8 mouse cellular contexts compared by ENCODE assay signal in genomic region chr1:190682021-190682926, GRCm38 (mm10).
DNase-seq lines count a peak whose midpoint lies in the region; ATAC-seq and TF ChIP-seq lines count a peak whose summit lies in the region.

No protein-coding gene starts in this region.

- peak; percentile 82 for ATAC-seq in midbrain, embryonic 16.5 days
- ATAC-seq in inflammation-experienced regulatory T-cells, adult 6 months = no peak

- no peaks in the 10 kb centered on the region for H3K27me3 ChIP-seq in cerebellum, adult 2 months (ENCODE audit: control insufficient read depth, insufficient read depth, low read length)
- no peaks in the 10 kb centered on the region for H3K27me3 ChIP-seq in midbrain, embryonic 16.5 days (ENCODE audit: control insufficient read depth, insufficient read depth, low read depth, low read length)

- peak overlapping the region; percentile 28 for H3K4me3 ChIP-seq in cerebellum, adult 2 months (replicated peaks; ENCODE audit: insufficient read depth, low read depth, low read length)
- no peak overlapping the region for H3K4me3 ChIP-seq in midbrain, embryonic 16.5 days (ENCODE audit: low read depth, low read length)

- H3K4me1 ChIP-seq in cerebellum, adult 2 months (ENCODE audit: control insufficient read depth, insufficient read depth, low read length) = peaks cover 4% of the 10 kb centered on the region
- peaks cover 17% of the 10 kb centered on the region for H3K4me1 ChIP-seq in midbrain, embryonic 16.5 days (ENCODE audit: control insufficient read depth, insufficient read depth, low read length)

- H3K9me3 ChIP-seq in midbrain, embryonic 16.5 days (replicated peaks; ENCODE audit: control insufficient read depth, low read length, poor library complexity, severe bottlenecking) = no peaks in the 10 kb centered on the region

- H3K9ac ChIP-seq in midbrain, embryonic 16.5 days (ENCODE audit: low read depth, low read length) = peak overlapping the region; percentile 49

- 14% methylated on average over 25 of the region's 25 CpGs for WGBS in cerebellum, adult 2 months
- WGBS in midbrain, embryonic 16.5 days = 19% methylated on average over 25 of the region's 25 CpGs

- H3K4me2 ChIP-seq in midbrain, embryonic 16.5 days (ENCODE audit: low read length) = peak overlapping the region; percentile 41

- H3K27ac ChIP-seq in cerebellum, adult 2 months (ENCODE audit: insufficient read depth, low read length) = no peak overlapping the region
- peak overlapping the region; percentile 73 for H3K27ac ChIP-seq in midbrain, embryonic 16.5 days (ENCODE audit: low read length)

- H3K36me3 ChIP-seq in midbrain, embryonic 16.5 days (ENCODE audit: control insufficient read depth, insufficient read depth, low read length) = no peaks in the 10 kb centered on the region

- TF ChIP-seq POLR2A in cerebellum, adult 2 months (IDR thresholded peaks at IDR 0.05; ENCODE audit: borderline replicate concordance, insufficient read depth, low read length) = no peak

- no peak for TF ChIP-seq CTCF in cerebellum, adult 2 months (IDR thresholded peaks at IDR 0.05; ENCODE audit: borderline replicate concordance, insufficient read depth, low read depth, low read length)

- peak; percentile 71 for DNase-seq in brain, adult 2 months (ENCODE audit: low read depth, low spot score)
- DNase-seq in cerebellum, adult 2 months = peak; percentile 64 to 71
- peak; percentile 19 to 35 for DNase-seq in frontal cortex, postnatal 25 days (ENCODE audit: low spot score in 2 of 2)
- DNase-seq in left cerebral cortex, adult 11 months (ENCODE audit: low spot score) = peak; percentile 28
- no peak for DNase-seq in spleen, postnatal 36 days (ENCODE audit: low spot score in 2 of 2)
- no peak for DNase-seq in testis, postnatal 14 days (ENCODE audit: low spot score)

Comparison
In these comparisons a context has a peak if more than half of its experiments do, and no peak if none do; other contexts are left out.
1. DNase-seq: peak in brain, adult 2 months (single experiment), cerebellum, adult 2 months (2 of 2), frontal cortex, postnatal 25 days (2 of 2) and left cerebral cortex, adult 11 months (single experiment); none in spleen, postnatal 36 days (0 of 2) and testis, postnatal 14 days (single experiment).